Mouse (Mus musculus): ENCODE measurements around the gene Fignl2. TPM values are rescaled to one million over a fixed set of nuclear protein-coding genes. Genes with fewer than 3 reads are reported as not detected.

Fignl2 gene
- total and polyA plus RNA-seq, 2 experiments, result 1.8 to 6.4 TPM

GRCm38 (mm10) chr15:101069641-101070190, 8.7 kb downstream of the Fignl2 start:
- Histone ChIP-seq H3K36me3 (ENCODE audit: control insufficient read depth, insufficient read depth, low read length) (no peaks in the 10 kb centered on the region), H3K4me1 (ENCODE audit: control insufficient read depth, insufficient read depth, low read length) (peaks cover 20% of the 10 kb centered on the region), H3K27ac (replicated peaks; ENCODE audit: insufficient read depth, low read depth, low read length) (no peak overlapping the region), H3K27me3 (ENCODE audit: control insufficient read depth, insufficient read depth, low read length) (no peaks in the 10 kb centered on the region), H3K9ac (ENCODE audit: low read depth, low read length) (no peak overlapping the region), H3K4me3 (ENCODE audit: insufficient read depth, low read depth, low read length) (no peak overlapping the region), H3K79me2 (ENCODE audit: control insufficient read depth, insufficient read depth, low read length) (peaks cover 53% of the 10 kb centered on the region; the same call in 1 of the 2 replicates)
- peak; percentile 28 for DNase-seq (ENCODE audit: extremely low read depth, low read depth, low spot score)
- TF ChIP-seq CTCF (IDR thresholded peaks at IDR 0.05; ENCODE audit: low read depth, low read length) (no peak), POLR2A (IDR thresholded peaks at IDR 0.05; ENCODE audit: extremely low read depth, insufficient read depth, low read length) (no peak)
- WGBS, result 43% methylated on average over 9 of the region's 9 CpGs

- 53% methylated on average over 4 of the region's 4 CpGs for WGBS
- TF ChIP-seq CTCF (IDR thresholded peaks at IDR 0.05; ENCODE audit: low read depth, low read length), result no peak
- no peak for TF ChIP-seq POLR2A (IDR thresholded peaks at IDR 0.05; ENCODE audit: extremely low read depth, insufficient read depth, low read length)
- peaks cover 18% of the 10 kb centered on the region for H3K4me1 ChIP-seq (ENCODE audit: control insufficient read depth, insufficient read depth, low read length)
These were observed 9.7 kb downstream of the Fignl2 start for GRCm38 (mm10) chr15:101068671-101069070.

DNA sequence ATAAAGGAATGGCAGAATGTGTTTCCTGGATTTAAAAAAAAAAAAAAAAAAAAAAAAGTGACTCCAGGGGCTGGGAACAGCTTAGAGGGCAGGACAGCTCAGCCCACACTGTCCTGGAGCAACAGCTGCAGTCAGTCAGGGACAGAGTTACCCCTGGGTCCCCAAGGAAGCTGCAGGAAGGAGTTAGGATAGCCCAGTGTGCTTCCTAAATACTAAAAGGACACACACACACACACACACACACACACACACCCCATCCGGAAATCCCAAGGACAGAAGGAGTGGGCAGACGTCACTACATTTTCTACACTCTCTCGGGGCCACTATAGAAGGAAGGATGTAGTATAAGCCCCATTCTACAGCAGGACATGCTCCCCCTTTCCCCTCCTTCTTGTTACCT, 10.3 kb downstream of the Fignl2 start:
- Histone ChIP-seq H3K4me3 (ENCODE audit: insufficient read depth, low read depth, low read length) (no peak overlapping the region), H3K79me2 (ENCODE audit: control insufficient read depth, insufficient read depth, low read length) (peaks cover 47% of the 10 kb centered on the region), H3K27me3 (ENCODE audit: control insufficient read depth, insufficient read depth, low read length) (no peaks in the 10 kb centered on the region), H3K9ac (ENCODE audit: low read depth, low read length) (no peak overlapping the region), H3K36me3 (ENCODE audit: control insufficient read depth, insufficient read depth, low read length) (no peaks in the 10 kb centered on the region), H3K27ac (replicated peaks; ENCODE audit: insufficient read depth, low read depth, low read length) (no peak overlapping the region), H3K4me1 (ENCODE audit: control insufficient read depth, insufficient read depth, low read length) (peaks cover 18% of the 10 kb centered on the region)
- WGBS, result 75% methylated on average over 3 of the region's 3 CpGs
- DNase-seq (ENCODE audit: extremely low read depth, low read depth, low spot score), result no peak
- TF ChIP-seq POLR2A (IDR thresholded peaks at IDR 0.05; ENCODE audit: extremely low read depth, insufficient read depth, low read length) (no peak), CTCF (IDR thresholded peaks at IDR 0.05; ENCODE audit: low read depth, low read length) (no peak)

More at GRCm38 (mm10) chr15:101068671-101069070, 9.7 kb downstream of the Fignl2 start:
- Histone ChIP-seq H3K9ac (ENCODE audit: low read depth, low read length) (no peak overlapping the region), H3K79me2 (ENCODE audit: control insufficient read depth, insufficient read depth, low read length) (peaks cover 49% of the 10 kb centered on the region), H3K27ac (replicated peaks; ENCODE audit: insufficient read depth, low read depth, low read length) (no peak overlapping the region), H3K27me3 (ENCODE audit: control insufficient read depth, insufficient read depth, low read length) (no peaks in the 10 kb centered on the region), H3K4me3 (ENCODE audit: insufficient read depth, low read depth, low read length) (no peak overlapping the region), H3K36me3 (ENCODE audit: control insufficient read depth, insufficient read depth, low read length) (no peaks in the 10 kb centered on the region)
- no peak for DNase-seq (ENCODE audit: extremely low read depth, low read depth, low spot score)

DNA sequence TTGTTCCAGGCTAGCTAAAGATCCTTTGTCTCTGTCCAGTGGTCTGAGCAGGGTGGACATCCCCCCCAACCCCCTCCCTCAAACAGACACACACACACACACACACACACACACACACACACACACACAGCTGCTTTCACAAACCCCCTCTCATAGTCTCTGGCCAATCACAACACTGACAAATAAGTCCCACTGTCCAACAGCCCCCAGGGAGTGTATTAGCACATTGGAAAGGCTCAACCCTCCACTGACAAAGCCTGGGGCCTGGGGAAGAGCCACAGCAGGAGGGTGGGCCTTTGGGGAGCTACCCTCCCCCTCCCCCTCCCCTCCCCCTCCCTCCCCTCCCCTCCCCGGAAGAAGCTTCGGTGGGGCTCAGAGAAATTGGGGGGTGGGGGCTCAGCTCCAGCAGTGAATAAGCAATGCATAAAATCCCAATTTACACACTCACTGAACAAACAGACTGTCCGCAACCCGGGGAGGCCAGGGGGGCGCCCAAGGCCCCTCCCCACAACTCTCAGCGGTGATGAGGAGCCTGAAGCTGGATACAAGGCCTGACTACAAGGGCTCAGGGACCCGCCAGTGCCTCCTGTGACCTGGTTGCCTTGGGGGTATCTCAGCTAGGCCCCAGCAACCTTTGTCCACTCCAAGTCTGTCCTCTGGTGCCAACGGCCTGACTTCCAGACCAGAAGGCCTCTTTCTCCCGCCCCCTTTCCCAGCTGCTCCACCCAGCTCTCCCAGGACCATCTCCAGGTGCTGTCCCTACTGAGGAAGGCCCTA, 11.3 kb downstream of the Fignl2 start:
- Histone ChIP-seq H3K27me3 (ENCODE audit: control insufficient read depth, insufficient read depth, low read length) (no peaks in the 10 kb centered on the region), H3K9ac (ENCODE audit: low read depth, low read length) (no peak overlapping the region), H3K27ac (replicated peaks; ENCODE audit: insufficient read depth, low read depth, low read length) (no peak overlapping the region), H3K79me2 (ENCODE audit: control insufficient read depth, insufficient read depth, low read length) (peaks cover 42% of the 10 kb centered on the region), H3K4me3 (ENCODE audit: insufficient read depth, low read depth, low read length) (no peak overlapping the region), H3K4me1 (ENCODE audit: control insufficient read depth, insufficient read depth, low read length) (peaks cover 18% of the 10 kb centered on the region), H3K36me3 (ENCODE audit: control insufficient read depth, insufficient read depth, low read length) (no peaks in the 10 kb centered on the region)
- 65% methylated on average over 7 of the region's 9 CpGs for WGBS
- TF ChIP-seq POLR2A (IDR thresholded peaks at IDR 0.05; ENCODE audit: extremely low read depth, insufficient read depth, low read length) (no peak), CTCF (IDR thresholded peaks at IDR 0.05; ENCODE audit: low read depth, low read length) (no peak)
- no peak for DNase-seq (ENCODE audit: extremely low read depth, low read depth, low spot score)

GRCm38 (mm10) chr15:101066364-101066847, 12.0 kb downstream of the Fignl2 start:
- Histone ChIP-seq H3K36me3 (ENCODE audit: control insufficient read depth, insufficient read depth, low read length) (no peaks in the 10 kb centered on the region), H3K27me3 (ENCODE audit: control insufficient read depth, insufficient read depth, low read length) (no peaks in the 10 kb centered on the region), H3K4me3 (ENCODE audit: insufficient read depth, low read depth, low read length) (no peak overlapping the region), H3K9ac (ENCODE audit: low read depth, low read length) (no peak overlapping the region), H3K27ac (replicated peaks; ENCODE audit: insufficient read depth, low read depth, low read length) (no peak overlapping the region), H3K79me2 (ENCODE audit: control insufficient read depth, insufficient read depth, low read length) (peaks cover 42% of the 10 kb centered on the region), H3K4me1 (ENCODE audit: control insufficient read depth, insufficient read depth, low read length) (peaks cover 17% of the 10 kb centered on the region)
- WGBS, result 70% methylated on average over 6 of the region's 6 CpGs
- DNase-seq (ENCODE audit: extremely low read depth, low read depth, low spot score), result no peak
- TF ChIP-seq POLR2A (IDR thresholded peaks at IDR 0.05; ENCODE audit: extremely low read depth, insufficient read depth, low read length) (no peak), CTCF (IDR thresholded peaks at IDR 0.05; ENCODE audit: low read depth, low read length) (no peak)

DNA sequence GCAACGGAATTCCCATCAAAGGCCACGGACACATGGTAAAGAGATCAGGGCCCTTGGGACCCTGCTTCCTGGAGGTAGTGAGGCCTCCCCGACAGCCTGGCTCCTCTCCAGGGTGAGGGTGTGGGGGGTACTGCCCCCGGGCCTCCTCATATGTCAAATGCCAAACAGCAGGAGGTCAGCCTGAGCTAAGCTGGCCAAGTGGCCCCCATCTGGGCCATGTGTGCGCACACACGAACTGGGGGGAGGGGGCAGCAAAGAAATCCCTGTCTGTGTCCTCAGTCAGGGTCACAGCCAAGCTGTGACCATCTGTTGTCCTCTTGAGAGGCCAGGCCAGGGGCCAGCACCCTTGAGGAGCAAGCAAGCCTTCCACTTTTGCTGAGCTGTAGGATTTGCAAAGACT, 13.3 kb downstream of the Fignl2 start:
- H3K4me1 ChIP-seq (ENCODE audit: control insufficient read depth, insufficient read depth, low read length), result peaks cover 12% of the 10 kb centered on the region
- H3K9ac ChIP-seq (ENCODE audit: low read depth, low read length), result no peak overlapping the region
- no peak for TF ChIP-seq CTCF (IDR thresholded peaks at IDR 0.05; ENCODE audit: low read depth, low read length)
- no peak for TF ChIP-seq POLR2A (IDR thresholded peaks at IDR 0.05; ENCODE audit: extremely low read depth, insufficient read depth, low read length)
- H3K36me3 ChIP-seq (ENCODE audit: control insufficient read depth, insufficient read depth, low read length), result no peaks in the 10 kb centered on the region
- no peaks in the 10 kb centered on the region for H3K27me3 ChIP-seq (ENCODE audit: control insufficient read depth, insufficient read depth, low read length)
- no peak for DNase-seq (ENCODE audit: extremely low read depth, low read depth, low spot score)
- H3K4me3 ChIP-seq (ENCODE audit: insufficient read depth, low read depth, low read length), result no peak overlapping the region
- H3K79me2 ChIP-seq (ENCODE audit: control insufficient read depth, insufficient read depth, low read length), result peaks cover 39% of the 10 kb centered on the region
- no peak overlapping the region for H3K27ac ChIP-seq (replicated peaks; ENCODE audit: insufficient read depth, low read depth, low read length)
- 80% methylated on average over 6 of the region's 6 CpGs for WGBS

All from liver, adult 2 months (tissue).